Mouse (Mus musculus): ENCODE data around the gene Coil.
"Not testable (repeated sequence)": the region's sequence is repeated elsewhere in the genome, so short reads cannot be mapped to it uniquely, and the experiment has no call there.

Gene Coil

DNA sequence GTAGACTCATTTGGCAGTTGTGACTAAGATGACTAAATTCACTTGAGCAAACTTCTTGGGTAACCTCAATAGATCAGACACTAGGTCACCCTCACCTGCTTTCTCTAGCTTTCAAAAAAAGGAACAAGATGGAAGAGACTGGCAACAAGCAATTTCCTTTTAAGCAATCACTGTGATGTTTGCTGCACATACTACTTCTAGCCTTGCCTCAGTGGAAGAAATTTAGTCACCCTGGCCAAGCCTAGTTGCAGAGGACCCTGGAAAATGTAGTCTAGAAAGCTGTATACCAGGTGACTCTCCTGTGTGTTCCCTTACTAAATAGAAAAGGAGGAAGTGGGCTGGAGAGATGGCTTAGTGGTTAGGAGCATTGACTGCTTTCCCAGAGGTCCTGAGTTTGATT is 36.4 kb downstream of the Coil start:
- DNase-seq (ENCODE audit: low spot score in 2 of 2), result no peak

- no peak for DNase-seq (ENCODE audit: low spot score in 2 of 2)
Measured at GRCm38 (mm10) chr11:89007582-89007981, 37.5 kb downstream of the Coil start.

GRCm38 (mm10) chr11:89009066-89009465 is 39.0 kb downstream of the Coil start:
- DNase-seq (ENCODE audit: low spot score in 2 of 2), result no peak

DNA sequence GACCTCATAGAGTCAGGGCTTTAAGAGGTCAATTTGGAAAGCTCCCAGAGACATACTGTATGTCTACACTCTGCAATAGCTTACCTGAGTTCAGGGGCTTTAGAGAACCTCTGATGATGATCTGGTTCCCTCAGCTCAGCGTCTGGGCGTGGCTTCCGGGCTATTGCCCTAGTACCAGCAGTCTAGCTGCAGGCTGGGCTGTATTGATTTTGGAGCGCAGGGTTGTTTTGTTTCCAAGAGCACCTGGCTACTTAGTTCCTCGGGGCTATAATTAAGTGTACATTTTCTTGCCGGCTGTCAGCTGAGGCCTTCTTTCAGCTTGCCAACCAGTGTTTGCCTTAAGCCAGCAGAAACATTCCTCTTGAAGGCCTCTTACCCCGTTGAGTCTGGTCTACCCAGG is 39.4 kb downstream of the Coil start:
- DNase-seq (ENCODE audit: low spot score in 2 of 2), result no peak

DNA sequence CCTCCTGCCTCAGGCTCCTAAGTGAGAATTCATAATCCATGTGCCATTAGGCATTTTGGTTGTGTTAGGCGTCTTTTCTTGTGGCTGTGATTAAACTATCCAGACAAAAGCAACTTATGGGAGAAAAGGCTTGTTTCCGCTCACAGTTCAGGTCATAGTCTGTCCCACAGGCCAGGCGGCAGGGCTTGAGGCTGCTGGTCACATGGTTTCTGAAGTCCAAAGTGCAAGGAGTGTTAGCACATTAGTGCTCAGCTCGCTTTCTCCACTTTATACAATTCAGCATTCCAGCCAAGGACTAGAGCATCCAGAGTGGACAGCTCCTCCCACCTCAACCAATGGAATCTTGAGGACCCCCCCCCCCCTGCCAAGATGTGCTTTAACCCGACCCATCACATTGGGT is 42.2 kb downstream of the Coil start:
- DNase-seq (ENCODE audit: low spot score in 2 of 2), result no peak

GRCm38 (mm10) chr11:89017514-89018182 is 47.6 kb downstream of the Coil start:
- no peak for DNase-seq (ENCODE audit: low spot score in 2 of 2)

DNA sequence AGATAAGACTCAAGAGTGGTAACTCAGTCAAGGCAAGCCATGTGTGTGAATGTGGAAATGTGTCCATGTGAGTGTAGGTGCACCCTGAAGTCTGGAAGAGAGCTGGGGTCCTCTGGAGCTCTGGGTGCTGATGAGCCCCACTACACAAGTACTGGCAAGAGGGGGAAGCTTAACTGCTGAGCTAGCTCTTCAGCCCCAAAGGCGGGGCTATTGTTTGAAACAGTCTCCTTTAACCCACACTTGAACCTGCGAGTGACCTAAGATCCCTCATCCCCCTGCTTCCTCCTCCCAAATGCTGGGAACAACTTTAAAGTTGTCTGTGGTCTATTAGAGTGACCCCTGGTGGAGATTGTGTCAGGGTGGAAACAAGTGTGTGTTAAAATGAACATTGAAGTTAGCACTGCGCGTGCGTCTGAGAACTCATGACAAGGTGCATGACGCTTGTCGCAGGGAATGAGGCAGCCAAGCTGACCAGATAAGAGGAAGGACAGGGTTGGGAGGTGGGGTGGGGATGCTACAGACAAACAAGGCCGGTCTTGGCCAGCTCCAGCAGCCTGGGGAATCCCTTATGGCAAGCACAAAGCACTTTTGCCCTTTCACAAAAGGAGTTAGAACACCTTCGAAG is 50.7 kb downstream of the Coil start:
- no peak for DNase-seq (ENCODE audit: low spot score in 2 of 2)

DNA sequence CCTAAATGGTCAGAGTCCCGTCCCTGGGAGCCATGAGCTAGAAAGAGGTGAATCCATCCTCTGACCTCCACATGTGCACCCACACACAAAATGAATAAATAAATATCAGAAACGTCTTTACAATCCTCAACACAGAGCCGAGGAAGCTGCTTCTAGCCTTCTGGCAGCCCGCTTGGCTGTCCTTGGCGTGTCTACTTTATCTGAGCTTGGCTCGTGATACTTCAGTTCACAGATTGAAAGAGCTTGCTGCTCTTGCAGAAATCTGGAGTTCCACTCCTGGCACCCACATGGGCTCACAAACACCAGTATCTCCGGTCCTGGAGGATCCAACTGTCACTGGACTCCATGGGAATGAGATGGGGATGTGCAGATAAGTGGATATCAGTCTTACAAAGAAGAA is 51.6 kb downstream of the Coil start:
- DNase-seq (ENCODE audit: low spot score in 2 of 2), result no peak

GRCm38 (mm10) chr11:89022120-89022731 is 52.2 kb downstream of the Coil start:
- no peak for DNase-seq (ENCODE audit: low spot score in 2 of 2)

GRCm38 (mm10) chr11:89023477-89023876 is 53.4 kb downstream of the Coil start:
- no peak for DNase-seq (ENCODE audit: low spot score in 2 of 2)

DNA sequence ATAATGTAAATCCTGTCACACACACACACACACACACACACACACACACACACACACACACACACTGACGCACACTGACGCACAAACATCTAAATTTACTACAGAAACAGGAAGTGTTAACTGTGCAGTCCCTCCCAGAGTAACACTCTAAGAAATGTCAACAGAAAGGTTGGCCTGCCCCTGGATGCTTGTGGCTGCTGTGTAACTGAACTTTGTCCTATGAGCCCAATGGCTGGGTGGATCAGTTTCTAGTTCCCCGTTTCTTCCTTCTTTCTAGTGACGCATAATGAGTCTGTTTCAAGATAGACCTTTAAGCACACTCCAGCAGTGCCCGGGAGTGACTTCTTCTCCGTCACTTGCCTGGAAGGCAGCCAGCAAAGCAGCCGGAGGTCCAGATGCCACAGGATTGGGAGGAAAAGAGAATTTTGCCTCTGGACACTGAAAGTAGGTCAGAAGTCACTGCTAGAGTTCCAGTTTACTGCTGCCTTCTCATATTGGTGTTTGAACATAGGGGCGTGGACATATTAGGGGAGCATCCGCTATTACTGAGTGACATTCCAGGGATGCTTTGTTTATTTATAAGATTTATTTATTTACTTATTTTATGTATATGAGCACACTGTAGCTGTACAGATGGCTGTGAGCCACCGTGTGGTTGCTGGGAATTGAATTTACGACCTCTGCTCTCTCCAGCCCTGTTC is 54.3 kb downstream of the Coil start:
- peak; percentile 71 to 85 for DNase-seq (ENCODE audit: low spot score in 2 of 2)

DNA sequence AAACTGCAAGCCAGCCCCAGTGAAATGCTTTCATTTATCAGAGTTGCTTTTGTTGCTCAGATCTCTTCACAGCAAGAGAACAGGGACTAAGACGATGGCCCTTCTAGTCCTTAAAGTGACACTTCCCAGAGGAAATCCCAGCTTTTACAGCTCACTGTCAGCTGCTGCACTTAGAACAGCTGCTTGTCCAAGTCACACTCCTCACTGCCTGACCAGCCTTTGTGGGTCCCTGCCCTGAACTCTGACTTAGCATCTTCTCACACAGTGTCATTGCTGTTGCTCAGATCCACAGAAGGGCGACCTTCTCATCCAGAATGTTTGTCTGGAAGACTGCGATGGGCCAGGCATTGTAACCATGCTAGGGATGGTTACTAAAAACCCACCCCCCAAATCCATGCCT is 55.6 kb downstream of the Coil start:
- DNase-seq (ENCODE audit: low spot score in 2 of 2), result no peak

- DNase-seq (ENCODE audit: low spot score in 2 of 2), result no peak
Measured at GRCm38 (mm10) chr11:89026117-89026516, 56.1 kb downstream of the Coil start.

DNA sequence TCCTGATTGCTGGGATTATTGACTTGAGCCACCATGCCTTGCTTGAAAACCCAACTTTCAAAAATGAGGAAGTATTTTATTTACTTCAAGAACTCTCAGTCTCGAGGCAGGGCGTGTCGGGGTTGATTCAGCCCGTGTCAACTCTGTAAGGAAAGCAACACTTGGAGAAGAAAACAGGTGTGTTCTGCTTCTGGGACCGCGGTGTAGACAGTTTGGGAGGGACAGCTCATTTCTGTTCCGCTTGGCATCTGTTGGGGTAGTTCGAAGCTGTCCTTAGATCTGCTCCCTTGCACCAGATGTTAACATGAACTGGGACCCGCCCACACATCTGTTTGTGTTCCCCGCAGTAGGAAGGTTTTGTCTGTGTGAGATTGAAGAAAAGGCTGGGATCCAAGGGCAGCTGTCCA is 57.9 kb downstream of the Coil start:
- DNase-seq (ENCODE audit: low spot score in 2 of 2), result peak in 1 of 2 experiments; percentile 22

- peak in 1 of 2 experiments; percentile 24 for DNase-seq (ENCODE audit: low spot score in 2 of 2)
Measured at GRCm38 (mm10) chr11:89028871-89029405, 58.9 kb downstream of the Coil start.

GRCm38 (mm10) chr11:89030552-89030951 is 60.5 kb downstream of the Coil start:
- no peak for DNase-seq (ENCODE audit: low spot score in 2 of 2)

DNA sequence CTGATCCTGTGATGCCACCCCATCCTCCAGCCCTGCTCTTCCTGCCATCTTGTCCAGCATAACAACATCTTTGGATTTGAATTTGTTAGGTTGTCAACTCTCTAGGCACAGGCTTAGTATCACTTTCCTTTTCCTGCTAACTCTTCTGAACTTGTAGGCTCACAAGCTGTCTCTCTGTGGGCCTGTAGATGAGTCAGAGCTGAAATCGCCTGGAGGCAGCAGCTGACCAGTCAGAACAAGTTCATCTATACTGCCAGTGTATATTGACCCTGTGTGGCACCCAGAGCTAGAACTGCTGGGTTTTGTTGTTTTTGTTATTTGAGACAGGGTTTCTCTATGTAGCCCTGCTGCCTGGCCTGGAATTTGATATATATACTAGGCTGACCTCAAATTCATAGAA is 61.1 kb downstream of the Coil start:
- no peak for DNase-seq (ENCODE audit: low spot score in 2 of 2)

GRCm38 (mm10) chr11:89034592-89034991 is 64.5 kb downstream of the Coil start:
- DNase-seq (ENCODE audit: low spot score in 2 of 2), result no peak

DNA sequence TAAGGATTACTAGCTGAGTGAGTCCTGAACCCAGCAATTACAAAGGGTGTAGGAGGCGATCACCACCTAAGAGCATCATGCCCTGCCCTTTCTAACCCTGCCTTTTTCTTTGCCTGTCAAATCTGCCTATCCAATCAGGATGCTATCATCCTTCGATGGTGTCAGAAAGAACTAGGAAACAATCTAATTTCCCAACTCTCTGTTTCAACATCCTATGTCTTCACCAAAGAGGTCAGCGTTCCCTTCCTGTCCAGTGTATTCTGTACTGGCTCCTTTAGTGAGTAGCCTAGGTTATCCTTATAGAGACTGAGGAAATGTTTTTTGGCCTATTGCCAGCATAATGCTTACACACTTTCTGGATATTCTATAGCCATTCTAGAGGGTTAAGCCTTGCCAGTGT is 65.5 kb downstream of the Coil start:
- no peak for DNase-seq (ENCODE audit: low spot score in 2 of 2)

DNA sequence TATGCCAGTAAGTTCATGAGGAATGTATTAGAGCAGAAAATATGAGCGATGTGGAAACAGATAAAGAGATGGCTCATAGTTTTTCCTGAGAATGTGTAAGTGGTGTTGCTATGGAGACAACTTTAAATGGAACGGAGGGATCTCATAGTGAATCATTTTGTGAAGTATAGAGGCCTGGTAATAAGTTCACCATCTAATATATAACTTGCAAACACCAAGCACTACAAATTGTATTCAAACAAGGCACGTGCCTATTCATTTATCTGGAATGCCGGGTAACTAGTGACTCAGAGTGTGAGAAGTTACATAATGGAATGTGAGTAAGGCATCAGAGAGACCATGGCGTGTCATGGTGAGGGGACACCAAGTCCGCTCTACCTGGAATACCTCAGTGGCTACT is 68.4 kb downstream of the Coil start:
- no peak for DNase-seq (ENCODE audit: low spot score in 2 of 2)

DNA sequence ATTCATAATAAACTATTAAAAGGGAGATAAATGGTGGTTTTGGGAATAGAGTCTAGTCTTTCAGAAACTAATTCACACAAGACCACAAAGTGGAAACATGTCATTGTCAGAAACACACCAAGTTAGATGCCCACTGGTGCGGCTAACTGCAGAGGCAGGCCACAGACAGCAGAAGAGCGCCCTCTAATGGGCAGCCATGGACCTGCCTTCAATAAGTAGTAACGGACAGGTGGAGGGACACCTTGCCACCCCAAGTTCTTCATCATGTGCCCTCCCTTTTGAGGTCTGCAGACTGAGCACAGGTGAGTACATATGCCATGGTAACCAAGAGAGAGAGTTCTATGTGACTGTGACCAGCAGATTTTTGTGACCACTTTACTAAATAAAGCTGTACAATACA is 69.3 kb downstream of the Coil start:
- peak in 1 of 2 experiments; percentile 29 for DNase-seq (ENCODE audit: low spot score in 2 of 2)

- DNase-seq (ENCODE audit: low spot score in 2 of 2), result not testable (repeated sequence)
Measured at GRCm38 (mm10) chr11:89041073-89041472, 71.0 kb downstream of the Coil start.
